Mouse (Mus musculus): Measurements from ENCODE around the gene Six4. TPM values are rescaled to one million over a fixed set of nuclear protein-coding genes. Genes with fewer than 3 reads are reported as not detected.
"Not testable (repeated sequence)": the region's sequence is repeated elsewhere in the genome, so short reads cannot be mapped to it uniquely, and the experiment has no call there.

The Six4 gene
- polyA plus RNA-seq, 1 experiment: 4.9 TPM

DNA sequence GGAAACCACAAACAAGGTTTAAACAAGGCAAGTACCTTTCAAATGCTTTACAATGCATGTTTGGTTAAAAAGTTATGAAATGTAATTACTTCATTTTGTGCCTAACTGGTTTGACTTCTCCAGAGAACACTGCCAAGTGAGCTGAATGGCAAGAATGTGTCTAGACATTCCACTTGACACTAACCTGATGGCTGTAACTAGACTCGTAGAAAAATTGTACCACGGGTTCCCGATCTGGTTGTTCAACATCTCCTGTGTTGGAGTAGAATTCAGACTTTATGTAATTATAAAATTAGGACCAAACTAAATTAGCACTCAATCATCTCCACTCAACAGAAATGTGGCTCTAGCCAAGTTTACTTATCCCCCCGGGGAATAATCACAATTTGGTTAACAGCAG is 14.7 kb downstream of the Six4 start:
- no peaks in the 10 kb centered on the region for H3K27me3 ChIP-seq (ENCODE audit: control insufficient read depth, insufficient read depth, insufficient read length)
- H3K79me2 ChIP-seq (ENCODE audit: control insufficient read depth, insufficient read depth): peaks cover 33% of the 10 kb centered on the region
- H3ac ChIP-seq (ENCODE audit: control insufficient read depth, insufficient read length): no peak overlapping the region
- peaks cover 46% of the 10 kb centered on the region for H3K36me3 ChIP-seq (ENCODE audit: control insufficient read depth, insufficient read depth)
- H3K4me2 ChIP-seq (ENCODE audit: low read depth): no peak overlapping the region
- no peak overlapping the region for H3K4me3 ChIP-seq
- TF ChIP-seq USF1 (IDR thresholded peaks at IDR 0.05; ENCODE audit: low read depth): no peak
- TF ChIP-seq MAX (IDR thresholded peaks at IDR 0.05; ENCODE audit: low read depth): no peak
- TF ChIP-seq TCF12 (IDR thresholded peaks at IDR 0.05; ENCODE audit: insufficient read depth, poor library complexity, severe bottlenecking): no peak
- TF ChIP-seq TCF3 (IDR thresholded peaks at IDR 0.05; ENCODE audit: insufficient read length, low read depth): no peak
- no peak for TF ChIP-seq MYOD1 (IDR thresholded peaks at IDR 0.05; ENCODE audit: control insufficient read depth in 1 of 3, insufficient read length in 2 of 3, low read depth in 2 of 3)
- no peak for TF ChIP-seq REST (IDR thresholded peaks at IDR 0.05; ENCODE audit: insufficient read depth, insufficient read length)
- no peak for TF ChIP-seq POLR2A (IDR thresholded peaks at IDR 0.05; ENCODE audit: insufficient read length, low read depth)
- TF ChIP-seq POLR2AphosphoS2 (IDR thresholded peaks at IDR 0.05; ENCODE audit: insufficient read length, low read depth): no peak
- no peak for TF ChIP-seq CEBPB (IDR thresholded peaks at IDR 0.05; ENCODE audit: insufficient read depth, poor library complexity, severe bottlenecking)
- TF ChIP-seq SRF (IDR thresholded peaks at IDR 0.05; ENCODE audit: control insufficient read depth, insufficient read length, low read depth): no peak
- no peak for TF ChIP-seq MYOG (IDR thresholded peaks at IDR 0.05; ENCODE audit: control insufficient read depth in 1 of 3, insufficient read depth in 1 of 3, insufficient read length in 2 of 3, low read depth in 2 of 3)
- no peak for TF ChIP-seq E2F4 (IDR thresholded peaks at IDR 0.05; ENCODE audit: insufficient read depth)

DNA sequence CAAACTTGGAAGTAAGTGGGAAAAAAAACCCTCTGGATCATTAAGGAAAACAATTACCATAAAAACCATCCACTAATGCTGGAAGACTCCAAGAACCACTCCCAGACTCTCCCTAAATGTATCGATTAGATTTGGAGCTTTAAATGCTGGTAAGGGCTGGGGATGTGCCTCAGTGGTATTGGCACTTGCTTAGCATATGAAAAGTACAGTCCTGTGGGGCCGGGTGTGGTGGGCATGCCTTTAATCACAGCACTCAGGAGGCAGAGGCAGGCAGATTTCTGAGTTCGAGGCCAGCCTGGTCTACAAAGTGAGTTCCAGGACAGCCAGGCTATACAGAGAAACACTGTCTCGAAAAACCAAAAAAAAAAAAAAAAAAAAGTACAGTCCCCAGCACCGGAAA is 17.1 kb downstream of the Six4 start:
- H3K36me3 ChIP-seq (ENCODE audit: control insufficient read depth, insufficient read depth): peaks cover 24% of the 10 kb centered on the region
- not testable (repeated sequence) for H3ac ChIP-seq (ENCODE audit: control insufficient read depth, insufficient read length); H3K4me2 ChIP-seq (ENCODE audit: low read depth); H3K27me3 ChIP-seq (ENCODE audit: control insufficient read depth, insufficient read depth, insufficient read length); H3K79me2 ChIP-seq (ENCODE audit: control insufficient read depth, insufficient read depth); H3K4me3 ChIP-seq

DNA sequence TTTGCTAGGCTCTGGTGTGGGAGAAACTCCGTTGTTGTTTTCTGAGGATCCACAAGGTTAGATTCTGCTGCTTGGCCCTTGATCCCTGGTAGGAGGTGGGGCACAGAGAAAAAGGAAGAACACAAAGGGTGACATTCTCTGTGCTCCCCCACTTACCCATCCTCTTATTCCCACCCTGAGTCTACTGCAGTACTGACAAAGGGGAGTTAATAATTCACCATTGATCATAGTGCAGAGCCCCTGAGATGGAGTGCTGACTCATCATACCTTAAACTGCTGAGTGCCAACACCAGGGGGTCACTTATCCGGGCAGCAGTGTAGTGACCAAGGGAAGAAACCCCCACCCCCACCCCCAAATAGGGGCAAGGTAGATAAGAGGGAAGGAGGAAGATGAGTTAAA is 18.7 kb downstream of the Six4 start:
- no peak overlapping the region for H3K4me3 ChIP-seq
- no peak overlapping the region for H3ac ChIP-seq (ENCODE audit: control insufficient read depth, insufficient read length)
- peaks cover 10% of the 10 kb centered on the region for H3K36me3 ChIP-seq (ENCODE audit: control insufficient read depth, insufficient read depth)
- no peaks in the 10 kb centered on the region for H3K79me2 ChIP-seq (ENCODE audit: control insufficient read depth, insufficient read depth)
- H3K27me3 ChIP-seq (ENCODE audit: control insufficient read depth, insufficient read depth, insufficient read length): no peaks in the 10 kb centered on the region
- H3K4me2 ChIP-seq (ENCODE audit: low read depth): no peak overlapping the region
- TF ChIP-seq MAX (IDR thresholded peaks at IDR 0.05; ENCODE audit: low read depth): no peak
- no peak for TF ChIP-seq MYOD1 (IDR thresholded peaks at IDR 0.05; ENCODE audit: control insufficient read depth in 1 of 3, insufficient read length in 2 of 3, low read depth in 2 of 3)
- no peak for TF ChIP-seq MYOG (IDR thresholded peaks at IDR 0.05; ENCODE audit: control insufficient read depth in 1 of 3, insufficient read depth in 1 of 3, insufficient read length in 2 of 3, low read depth in 2 of 3)
- TF ChIP-seq CEBPB (IDR thresholded peaks at IDR 0.05; ENCODE audit: insufficient read depth, poor library complexity, severe bottlenecking): no peak
- TF ChIP-seq SRF (IDR thresholded peaks at IDR 0.05; ENCODE audit: control insufficient read depth, insufficient read length, low read depth): no peak
- TF ChIP-seq USF1 (IDR thresholded peaks at IDR 0.05; ENCODE audit: low read depth): no peak
- TF ChIP-seq POLR2A (IDR thresholded peaks at IDR 0.05; ENCODE audit: insufficient read length, low read depth): no peak
- no peak for TF ChIP-seq POLR2AphosphoS2 (IDR thresholded peaks at IDR 0.05; ENCODE audit: insufficient read length, low read depth)
- no peak for TF ChIP-seq REST (IDR thresholded peaks at IDR 0.05; ENCODE audit: insufficient read depth, insufficient read length)
- TF ChIP-seq E2F4 (IDR thresholded peaks at IDR 0.05; ENCODE audit: insufficient read depth): no peak
- TF ChIP-seq TCF12 (IDR thresholded peaks at IDR 0.05; ENCODE audit: insufficient read depth, poor library complexity, severe bottlenecking): no peak
- no peak for TF ChIP-seq TCF3 (IDR thresholded peaks at IDR 0.05; ENCODE audit: insufficient read length, low read depth)

DNA sequence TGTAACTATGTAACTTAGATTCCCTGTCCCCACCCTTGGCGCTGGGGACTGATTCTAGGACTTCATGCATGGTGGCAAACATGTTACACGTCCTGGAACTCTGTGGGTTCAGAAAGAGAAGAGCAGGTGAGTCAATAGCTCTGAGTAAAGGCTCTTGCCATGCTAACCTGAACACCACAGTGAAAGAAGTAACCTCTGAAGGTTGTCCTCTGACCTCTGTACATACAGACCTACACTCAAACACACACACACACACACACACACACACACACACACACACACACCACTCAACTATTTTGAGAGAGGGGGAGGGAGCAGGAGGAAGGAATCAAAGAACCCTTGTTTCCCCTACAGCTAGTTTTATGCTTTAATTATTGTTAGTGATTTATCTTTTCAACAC is 19.1 kb downstream of the Six4 start:
- Histone ChIP-seq H3K79me2 (ENCODE audit: control insufficient read depth, insufficient read depth) (no peaks in the 10 kb centered on the region), H3K4me3 (no peak overlapping the region), H3K4me2 (ENCODE audit: low read depth) (no peak overlapping the region), H3K27me3 (ENCODE audit: control insufficient read depth, insufficient read depth, insufficient read length) (no peaks in the 10 kb centered on the region), H3K36me3 (ENCODE audit: control insufficient read depth, insufficient read depth) (peaks cover 10% of the 10 kb centered on the region), H3ac (ENCODE audit: control insufficient read depth, insufficient read length) (no peak overlapping the region)
- TF ChIP-seq MYOD1 (IDR thresholded peaks at IDR 0.05; ENCODE audit: control insufficient read depth in 1 of 3, insufficient read length in 2 of 3, low read depth in 2 of 3) (no peak), E2F4 (IDR thresholded peaks at IDR 0.05; ENCODE audit: insufficient read depth) (no peak), MAX (IDR thresholded peaks at IDR 0.05; ENCODE audit: low read depth) (no peak), POLR2A (IDR thresholded peaks at IDR 0.05; ENCODE audit: insufficient read length, low read depth) (no peak), SRF (IDR thresholded peaks at IDR 0.05; ENCODE audit: control insufficient read depth, insufficient read length, low read depth) (no peak), CEBPB (IDR thresholded peaks at IDR 0.05; ENCODE audit: insufficient read depth, poor library complexity, severe bottlenecking) (no peak)

DNA sequence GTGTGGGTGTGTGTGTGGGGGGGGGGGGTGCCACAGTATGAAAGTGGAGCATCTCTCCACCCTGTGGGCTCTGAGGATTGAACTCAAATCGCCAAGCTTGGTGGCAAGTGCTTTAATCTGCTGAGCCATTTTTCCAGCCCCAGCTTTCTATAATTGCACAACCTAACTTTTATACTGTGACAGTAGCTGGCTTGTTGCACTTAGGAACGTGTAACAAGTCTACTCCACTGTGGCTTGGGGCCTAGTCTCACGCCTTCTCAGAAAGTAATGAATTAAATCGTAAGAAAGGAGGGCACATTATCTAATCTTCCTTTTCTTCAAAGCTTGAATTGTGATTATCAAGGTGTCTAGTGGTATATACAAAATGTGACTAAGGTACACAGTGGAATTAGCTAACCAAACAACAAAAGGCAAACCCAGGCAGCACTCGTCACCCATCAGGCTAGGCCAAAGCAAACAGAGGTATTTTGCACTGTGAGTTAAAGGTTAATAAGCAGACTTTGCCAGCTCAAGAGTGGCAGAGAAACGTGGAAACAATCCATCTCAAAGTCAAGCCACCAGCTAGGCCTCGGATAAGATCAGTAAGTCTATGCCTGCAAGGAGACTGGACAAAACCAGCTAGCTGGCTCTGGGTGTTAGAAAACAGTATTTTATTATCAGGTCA is 22.5 kb downstream of the Six4 start:
- Histone ChIP-seq H3K4me3 (no peak overlapping the region), H3K27me3 (ENCODE audit: control insufficient read depth, insufficient read depth, insufficient read length) (no peaks in the 10 kb centered on the region), H3ac (ENCODE audit: control insufficient read depth, insufficient read length) (no peak overlapping the region), H3K4me2 (ENCODE audit: low read depth) (no peak overlapping the region), H3K36me3 (ENCODE audit: control insufficient read depth, insufficient read depth) (no peaks in the 10 kb centered on the region), H3K79me2 (ENCODE audit: control insufficient read depth, insufficient read depth) (no peaks in the 10 kb centered on the region)
- TF ChIP-seq CEBPB (IDR thresholded peaks at IDR 0.05; ENCODE audit: insufficient read depth, poor library complexity, severe bottlenecking): no peak
- no peak for TF ChIP-seq MYOG (IDR thresholded peaks at IDR 0.05; ENCODE audit: control insufficient read depth in 1 of 3, insufficient read depth in 1 of 3, insufficient read length in 2 of 3, low read depth in 2 of 3)
- TF ChIP-seq REST (IDR thresholded peaks at IDR 0.05; ENCODE audit: insufficient read depth, insufficient read length): no peak
- TF ChIP-seq MYOD1 (IDR thresholded peaks at IDR 0.05; ENCODE audit: control insufficient read depth in 1 of 3, insufficient read length in 2 of 3, low read depth in 2 of 3): no peak
- TF ChIP-seq POLR2AphosphoS2 (IDR thresholded peaks at IDR 0.05; ENCODE audit: insufficient read length, low read depth): no peak
- TF ChIP-seq TCF3 (IDR thresholded peaks at IDR 0.05; ENCODE audit: insufficient read length, low read depth): no peak
